In the genomic region with DNA sequence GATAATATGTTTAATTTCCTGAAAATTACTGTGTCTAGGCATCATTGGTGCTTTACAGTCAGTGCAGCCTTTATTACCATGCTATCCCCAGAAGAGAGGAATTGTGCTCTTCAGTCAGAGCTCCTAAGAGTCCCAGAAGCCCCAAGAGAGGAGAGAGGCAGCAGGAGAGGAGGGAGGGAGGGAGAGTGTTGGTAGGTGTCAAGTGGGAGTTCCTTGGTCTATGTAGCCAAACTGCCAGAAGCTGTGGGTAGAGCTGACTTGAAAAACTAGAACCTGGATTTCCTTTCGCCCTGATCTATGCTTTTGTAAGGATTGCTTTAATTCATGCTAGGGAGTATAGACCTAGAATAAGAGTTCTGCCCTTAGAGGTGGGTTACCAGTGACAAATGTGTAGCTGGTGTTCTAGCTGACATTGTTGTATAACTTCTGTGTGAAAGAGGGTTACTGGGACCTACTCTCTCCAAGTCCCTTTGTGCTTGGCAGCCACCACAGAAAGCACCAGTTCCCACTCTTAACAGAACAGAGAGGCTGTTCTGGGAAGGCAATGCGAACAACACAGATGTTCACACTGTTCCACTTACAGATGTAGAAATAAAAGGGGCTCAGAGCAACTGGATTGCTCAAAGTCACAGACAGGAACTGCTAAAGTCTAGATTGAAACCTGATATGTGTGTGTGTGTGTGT, we compare ENCODE assay signal across 23 mouse cellular contexts. TPM values are rescaled to one million over a fixed set of nuclear protein-coding genes. Genes with fewer than 3 reads are reported as not detected.
DNase-seq lines count a peak whose midpoint lies in the region; ATAC-seq and TF ChIP-seq lines count a peak whose summit lies in the region.
"Had no signal": no experiment of that assay in that cellular context is flagged by ENCODE, and none has a peak within 500 bp of the region (broad histone marks: within the 10 kb centered on the region; RNA-seq: fewer than 3 reads in every experiment).

No protein-coding gene starts in this region.

- peaks cover 5% of the 10 kb centered on the region; the same call in 1 of the 2 replicates for H3K36me3 ChIP-seq in kidney, embryonic 15.5 days
- no peaks in the 10 kb centered on the region for H3K36me3 ChIP-seq in kidney, adult 2 months (ENCODE audit: control insufficient read depth, insufficient read depth, low read length)
- H3K36me3 ChIP-seq: embryonic facial prominence, embryonic 12.5 days had no signal

- H3K4me1 ChIP-seq in kidney, embryonic 15.5 days: peaks cover 12% of the 10 kb centered on the region; the same call in 1 of the 2 replicates
- peaks cover 6% of the 10 kb centered on the region; the same call in 1 of the 2 replicates for H3K4me1 ChIP-seq in kidney, adult 2 months (ENCODE audit: control insufficient read depth, insufficient read depth, low read length)
- H3K4me1 ChIP-seq: embryonic facial prominence, embryonic 12.5 days; forebrain, embryonic 15.5 days; heart, embryonic 10.5 days; hindbrain, embryonic 13.5 days had no signal

- H3K27me3 ChIP-seq in kidney, embryonic 15.5 days: no peaks in the 10 kb centered on the region
- H3K27me3 ChIP-seq in kidney, adult 2 months (replicated peaks; ENCODE audit: control insufficient read depth, insufficient read depth, low read length): no peaks in the 10 kb centered on the region
- H3K27me3 ChIP-seq: embryonic facial prominence, embryonic 12.5 days; forebrain, embryonic 15.5 days; hindbrain, embryonic 13.5 days had no signal

- H3K4me2 ChIP-seq in kidney, embryonic 15.5 days: no peak overlapping the region
- H3K4me2 ChIP-seq: embryonic facial prominence, embryonic 12.5 days; forebrain, embryonic 15.5 days; hindbrain, embryonic 13.5 days had no signal

- DNase-seq in kidney, adult 2 months: no peak
- no peak for DNase-seq in left cerebral cortex, adult 2 months (ENCODE audit: extremely low spot score in 1 of 2, low spot score in 2 of 2)
- DNase-seq in left cerebral cortex, adult 11 months (ENCODE audit: low spot score): no peak
- peak; percentile 45 for DNase-seq in right cerebral cortex, adult 18-20 months
- no peak for DNase-seq in right cerebral cortex, adult 2 months (ENCODE audit: low spot score in 2 of 2)
- no peak for DNase-seq in heart, postnatal 36 days
- DNase-seq: adrenal gland, adult 8-10 months; adrenal gland, postnatal 36 days; B cell, adult 2 months; cerebellum, adult 11 months; cerebellum, adult 9-10 months; cerebellum, postnatal 25 days; gastrocnemius, postnatal 10 days; heart, adult 18-20 months; heart, postnatal 10 days had no signal

- no peak overlapping the region for H3K4me3 ChIP-seq in kidney, embryonic 15.5 days (replicated peaks)
- H3K4me3 ChIP-seq in kidney, adult 2 months (ENCODE audit: insufficient read depth, low read depth, low read length): no peak overlapping the region
- no peak overlapping the region for H3K4me3 ChIP-seq in left cerebral cortex, adult 2 months
- H3K4me3 ChIP-seq: embryonic facial prominence, embryonic 12.5 days; forebrain, embryonic 15.5 days; heart, embryonic 10.5 days; hindbrain, embryonic 13.5 days had no signal

- TF ChIP-seq CTCF in kidney, adult 2 months (conservative IDR thresholded peaks at IDR 0.05; ENCODE audit: insufficient read depth, insufficient read length, low read depth, low read length): no peak
- TF ChIP-seq CTCF in left cerebral cortex, adult 2 months (IDR thresholded peaks at IDR 0.05): no peak

- H3K27ac ChIP-seq in kidney, embryonic 15.5 days: peak overlapping the region; percentile 15; the same call in 1 of the 2 replicates
- H3K27ac ChIP-seq in kidney, adult 2 months (ENCODE audit: insufficient read depth, low read depth, low read length): no peak overlapping the region
- H3K27ac ChIP-seq in left cerebral cortex, adult 2 months: peak overlapping the region; percentile 60
- H3K27ac ChIP-seq: embryonic facial prominence, embryonic 12.5 days; forebrain, embryonic 15.5 days; heart, embryonic 10.5 days; hindbrain, embryonic 13.5 days; hindbrain, postnatal 0 days had no signal

- TF ChIP-seq POLR2A in kidney, adult 2 months (IDR thresholded peaks at IDR 0.05; ENCODE audit: low read depth, low read length): no peak

- WGBS in kidney, embryonic 15.5 days: 79% methylated on average over 2 of the region's 2 CpGs
- WGBS in kidney, adult 2 months: 83% methylated on average over 2 of the region's 2 CpGs

- no peak overlapping the region for H3K9ac ChIP-seq in kidney, embryonic 15.5 days
- H3K9ac ChIP-seq: embryonic facial prominence, embryonic 12.5 days; forebrain, embryonic 15.5 days; hindbrain, embryonic 13.5 days had no signal

- intact Hi-C loops in left cerebral cortex, adult 2 months (cut with DNase I): no loop called here
- intact Hi-C loops in heart, postnatal 36 days (cut with DNase I): no loop called here

- 0 out of 2 replicates have a peak, but pooled peaks have one; percentile 25 for ATAC-seq in kidney, embryonic 15.5 days (replicated peaks; ENCODE audit: low FRiP score)
- ATAC-seq: CD4-positive, CD25-positive, alpha-beta regulatory T cell, adult 4 months; forebrain, embryonic 15.5 days; hindbrain, postnatal 0 days had no signal

- H3K9me3 ChIP-seq in kidney, embryonic 15.5 days (replicated peaks): no peaks in the 10 kb centered on the region
- H3K9me3 ChIP-seq: embryonic facial prominence, embryonic 12.5 days; forebrain, embryonic 15.5 days; G1E; heart, embryonic 10.5 days; hindbrain, embryonic 13.5 days had no signal

RNA-seq across cellular contexts. Expression of a gene that starts 7.6 kb away (rescaled TPM):
- 14.1 and 15.5 TPM in 2 replicates for polyA plus RNA-seq in kidney, embryonic 15.5 days (2015; fragmentation: Nextera tagmentation; extraction: Ambion mirVana)
- 26.0 and 33.9 TPM in 2 replicates for polyA plus RNA-seq in kidney, adult 2 months (2012; rRNA removed)
- 10 to 100 TPM; 56.7 to 56.8 TPM for total RNA-seq in left cerebral cortex, adult 2 months (2021)
- total RNA-seq in heart, postnatal 36 days (2021): 10 to 100 TPM; 19.9 to 27.9 TPM
